Mouse (Mus musculus) myocyte (in vitro differentiated cells): ENCODE data around the gene Btbd19.

Experiments
- CEBPB ChIP-seq: IDR thresholded peaks from 2 replicates; pipeline ENCODE4 v1.6.1; 2011; ENCODE audit warnings: mild to moderate bottlenecking, moderate library complexity; ENCODE audit not compliant: poor library complexity, insufficient read depth, severe bottlenecking
- E2F4 ChIP-seq: IDR thresholded peaks from one replicate; pipeline ENCODE4 v1.6.1; 2011; ENCODE audit warnings: mild to moderate bottlenecking, control low read depth, moderate library complexity; ENCODE audit not compliant: insufficient read depth
- MAX ChIP-seq: IDR thresholded peaks from one replicate; pipeline ENCODE4 v1.6.1; 2011; ENCODE audit warnings: low read depth, mild to moderate bottlenecking, control low read depth
- MYOD1 ChIP-seq, 3 experiments: IDR thresholded peaks; one replicate each; pipeline ENCODE4 v1.6.1; 2011; ENCODE audit warnings: control low read depth in 2 of 3, low read depth in 2 of 3, mild to moderate bottlenecking in 2 of 3, moderate library complexity in 1 of 3; ENCODE audit not compliant: insufficient read length in 2 of 3, control insufficient read depth in 1 of 3
- MYOG ChIP-seq, 3 experiments: IDR thresholded peaks; one replicate each; pipeline ENCODE4 v1.6.1; 2011; ENCODE audit warnings: control low read depth in 2 of 3, low read depth in 2 of 3, mild to moderate bottlenecking in 2 of 3; ENCODE audit not compliant: insufficient read length in 2 of 3, control insufficient read depth in 1 of 3, insufficient read depth in 1 of 3
- POLR2A ChIP-seq: IDR thresholded peaks from one replicate; pipeline ENCODE4 v1.6.1; 2011; ENCODE audit warnings: low read depth, mild to moderate bottlenecking, control low read depth, moderate library complexity; ENCODE audit not compliant: insufficient read length
- POLR2AphosphoS2 ChIP-seq: IDR thresholded peaks from one replicate; pipeline ENCODE4 v1.6.1; 2011; ENCODE audit warnings: low read depth, control low read depth; ENCODE audit not compliant: insufficient read length
- TCF12 ChIP-seq: IDR thresholded peaks from one replicate; pipeline ENCODE4 v1.6.1; 2011; ENCODE audit warnings: mild to moderate bottlenecking, control low read depth; ENCODE audit not compliant: poor library complexity, insufficient read depth, severe bottlenecking
- USF1 ChIP-seq: IDR thresholded peaks from one replicate; pipeline ENCODE4 v1.6.1; 2011; ENCODE audit warnings: low read depth, mild to moderate bottlenecking, control low read depth, moderate library complexity

- no peak for TF ChIP-seq MYOD1 (IDR thresholded peaks at IDR 0.05; ENCODE audit: control insufficient read depth in 1 of 3, insufficient read length in 2 of 3, low read depth in 2 of 3)
- no peak for TF ChIP-seq CEBPB
- no peak for TF ChIP-seq POLR2A
- TF ChIP-seq MYOG (IDR thresholded peaks at IDR 0.05; ENCODE audit: control insufficient read depth in 1 of 3, insufficient read depth in 1 of 3, insufficient read length in 2 of 3, low read depth in 2 of 3): no peak
- TF ChIP-seq USF1: no peak
- no peak for TF ChIP-seq MAX
- no peak for TF ChIP-seq TCF12
- no peak for TF ChIP-seq E2F4
- TF ChIP-seq POLR2AphosphoS2: no peak
These were observed 15.1 kb upstream of the Btbd19 start for GRCm38 (mm10) chr4:117140613-117141012.
